Mouse (Mus musculus) G1E (cell line): ENCODE measurements around the gene Srgap3. TPM values are rescaled to one million over a fixed set of nuclear protein-coding genes. Genes with fewer than 3 reads are reported as not detected.

ENCODE experiments used
- ATAC-seq: 2 replicates; pipeline ENCODE4 v1.8.0; 2016; ENCODE audit warnings: mild to moderate bottlenecking; ENCODE audit not compliant: insufficient number of reproducible peaks, poor library complexity, low FRiP score, severe bottlenecking; ENCODE audit errors: extremely low read depth
- DNase-seq: peaks from one replicate; pipeline ENCODE4 v3.0.0; 2012; ENCODE audit warnings: low spot score
- H3K27me3 ChIP-seq: 2 replicates; pipeline ENCODE4 v1.6.1; 2012; ENCODE audit warnings: mild to moderate bottlenecking, low read length, inconsistent platforms; ENCODE audit not compliant: insufficient read depth
- H3K36me3 ChIP-seq: replicated peaks from 2 replicates; pipeline ENCODE3; 2012; ENCODE audit warnings: mild to moderate bottlenecking, inconsistent platforms
- H3K4me1 ChIP-seq: 2 replicates; pipeline ENCODE4 v1.6.1; 2012; ENCODE audit warnings: low read depth, low read length, inconsistent platforms, mixed read lengths; ENCODE audit not compliant: insufficient read depth
- H3K4me3 ChIP-seq: 2 replicates; pipeline ENCODE4 v1.5.1; 2012; ENCODE audit warnings: low read depth, mild to moderate bottlenecking, inconsistent platforms, low read length, moderate library complexity, mixed read lengths
- H3K9me3 ChIP-seq: replicated peaks from 2 replicates; pipeline ENCODE4 v1.6.1; 2012; ENCODE audit warnings: inconsistent platforms
- CTCF ChIP-seq: IDR thresholded peaks from 2 replicates; pipeline ENCODE4 v1.5.1; 2012; ENCODE audit warnings: low read depth, low read length, inconsistent platforms, mixed read lengths
- GATA1 ChIP-seq: IDR thresholded peaks from 2 replicates; pipeline ENCODE4 v1.6.1; 2012; ENCODE audit warnings: borderline replicate concordance, low read length, inconsistent platforms, mixed read lengths
- GATA2 ChIP-seq: IDR thresholded peaks from 2 replicates; pipeline ENCODE4 v1.6.1; 2012; ENCODE audit warnings: low read depth, low read length, inconsistent platforms, borderline replicate concordance
- POLR2AphosphoS5 ChIP-seq: IDR thresholded peaks from 2 replicates; pipeline ENCODE4 v1.6.1; 2012; ENCODE audit warnings: low read depth, low read length, inconsistent platforms; ENCODE audit not compliant: insufficient replicate concordance
- TAL1 ChIP-seq: conservative IDR thresholded peaks from 2 replicates; pipeline ENCODE4 v1.6.1; 2012; ENCODE audit warnings: low read depth, low read length, inconsistent platforms, mixed read lengths
- polyA plus RNA-seq: library from polyadenylated mRNA; stranded (reverse); fragments of >175 nt; gene quantifications from 2 replicates; pipeline ENCODE4 v1.2.3, GENCODE M21; 2012
- total RNA-seq, 2 experiments: library from RNA; stranded (forward) in 1 of 2; stranded (reverse) in 1 of 2; fragments of 200-1000 nt in 1 of 2; fragments of >200 nt in 1 of 2; fragmentation: Nextera tagmentation in 1 of 2; gene quantifications; 2 replicates each; pipeline ENCODE4 v1.2.3; 2014 to 2017

Srgap3 gene
- total RNA-seq (2014; fragmentation: Nextera tagmentation) (not detected in 2 replicates), total RNA-seq (2017) (0.05 and 0.06 TPM in 2 replicates), polyA plus RNA-seq (not detected in 2 replicates)

GRCm38 (mm10) chr6:112946895-112947436, at the start of gene Srgap3:
Gene Srgap3 (minus strand): TSS chr6:112947266.
- Histone ChIP-seq H3K4me3 (no peak within 1 kb of the TSS), H3K27me3 (peaks cover 3% of the 10 kb centered on the region; the same call in 1 of the 2 replicates), H3K36me3 (no peaks in the 10 kb centered on the region), H3K9me3 (peaks cover 11% of the 10 kb centered on the region), H3K4me1 (no peaks in the 10 kb centered on the region)
- TF ChIP-seq POLR2AphosphoS5 (no peak), CTCF (no peak), GATA2 (no peak), TAL1 (no peak), GATA1 (no peak)
- ATAC-seq, result no peak
- DNase-seq, result no peak

DNA sequence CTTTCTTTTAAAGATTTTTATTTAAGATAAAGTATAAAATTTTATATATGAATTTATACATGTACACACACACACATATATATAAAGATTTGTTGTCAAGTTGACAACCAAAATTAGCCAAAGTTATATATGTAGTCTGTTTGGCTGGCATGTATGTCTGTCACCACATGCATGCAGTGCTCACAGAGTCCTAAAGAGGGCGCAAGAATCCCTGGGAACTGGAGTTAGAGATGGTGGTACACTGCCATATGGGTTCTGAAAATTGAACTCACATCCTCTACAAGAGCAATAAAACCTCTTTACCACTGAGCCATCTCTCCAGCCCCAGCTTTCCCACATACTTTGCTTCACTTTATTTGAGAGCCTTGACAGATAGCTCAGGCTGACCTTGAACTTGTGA, 48.6 kb upstream of the Srgap3 start:
- Histone ChIP-seq H3K4me3 (no peak overlapping the region), H3K36me3 (no peaks in the 10 kb centered on the region), H3K9me3 (no peaks in the 10 kb centered on the region), H3K4me1 (no peaks in the 10 kb centered on the region), H3K27me3 (peaks cover 7% of the 10 kb centered on the region; the same call in 1 of the 2 replicates)
- no peak for ATAC-seq
- no peak for DNase-seq
- TF ChIP-seq GATA1 (no peak), CTCF (no peak), TAL1 (no peak), POLR2AphosphoS5 (no peak), GATA2 (no peak)

DNA sequence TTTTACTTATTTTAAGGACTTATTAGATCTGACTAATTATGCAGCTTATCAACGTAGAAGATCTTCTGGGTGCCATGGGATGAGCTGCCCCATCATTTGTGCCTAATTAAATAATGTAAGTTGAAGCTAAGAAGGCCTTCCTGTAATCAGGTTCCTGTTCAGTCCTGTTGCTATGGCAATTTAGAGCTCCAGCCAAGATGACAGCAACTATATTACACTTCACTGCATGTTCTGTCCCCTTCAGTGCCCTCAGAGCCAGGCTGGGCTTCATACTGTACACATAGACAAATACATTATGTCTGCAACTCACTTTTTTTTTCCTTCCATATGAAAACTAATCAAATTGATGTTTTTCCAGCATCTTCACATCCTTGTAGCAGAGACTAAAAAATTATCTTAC, 43.1 kb upstream of the Srgap3 start:
- no peak for ATAC-seq
- Histone ChIP-seq H3K4me1 (no peaks in the 10 kb centered on the region), H3K36me3 (no peaks in the 10 kb centered on the region), H3K9me3 (no peaks in the 10 kb centered on the region), H3K4me3 (no peak overlapping the region), H3K27me3 (peaks cover 9% of the 10 kb centered on the region; the same call in 1 of the 2 replicates)
- no peak for DNase-seq
- no peak for TF ChIP-seq GATA1

GRCm38 (mm10) chr6:112985362-112986314, 38.6 kb upstream of the Srgap3 start:
- Histone ChIP-seq H3K4me3 (no peak overlapping the region), H3K36me3 (no peaks in the 10 kb centered on the region), H3K4me1 (no peaks in the 10 kb centered on the region), H3K9me3 (no peaks in the 10 kb centered on the region), H3K27me3 (peaks cover 2% of the 10 kb centered on the region; the same call in 1 of the 2 replicates)
- ATAC-seq (no peak), DNase-seq (no peak)
- TF ChIP-seq GATA2 (no peak), TAL1 (no peak), POLR2AphosphoS5 (no peak), GATA1 (no peak)

DNA sequence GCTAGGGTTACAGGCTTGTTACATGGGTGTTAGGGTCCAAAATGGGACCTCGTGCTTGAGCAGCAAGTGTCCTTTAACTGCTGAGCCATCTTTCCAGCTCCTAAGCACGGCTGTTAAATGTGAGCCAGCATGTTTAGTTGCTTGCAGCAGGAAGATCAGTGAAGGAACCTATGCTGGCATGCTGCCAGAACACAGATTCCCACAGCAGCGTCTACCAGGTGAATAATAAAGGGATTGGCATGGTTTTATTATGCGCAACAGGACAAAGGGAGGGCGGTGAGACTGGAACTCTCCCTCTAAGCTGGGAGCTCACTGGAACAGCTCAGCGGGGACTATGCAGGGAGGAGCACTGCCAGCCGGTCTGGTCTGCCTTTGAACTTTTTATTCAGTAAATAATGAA, 35.2 kb upstream of the Srgap3 start:
- TF ChIP-seq POLR2AphosphoS5 (no peak), GATA2 (no peak), GATA1 (no peak), TAL1 (no peak), CTCF (no peak)
- H3K4me1 ChIP-seq, result no peaks in the 10 kb centered on the region
- H3K9me3 ChIP-seq, result no peaks in the 10 kb centered on the region
- DNase-seq, result no peak
- no peak for ATAC-seq
- no peaks in the 10 kb centered on the region for H3K36me3 ChIP-seq
- H3K27me3 ChIP-seq, result no peaks in the 10 kb centered on the region; the same call in 1 of the 2 replicates
- H3K4me3 ChIP-seq, result no peak overlapping the region

- H3K9me3 ChIP-seq, result no peaks in the 10 kb centered on the region
- TF ChIP-seq GATA2, result no peak
- no peak for TF ChIP-seq GATA1
- no peak for TF ChIP-seq POLR2AphosphoS5
- TF ChIP-seq CTCF, result no peak
- TF ChIP-seq TAL1, result no peak
- H3K4me3 ChIP-seq, result no peak overlapping the region
- DNase-seq, result no peak
- H3K27me3 ChIP-seq, result no peaks in the 10 kb centered on the region; the same call in 1 of the 2 replicates
- no peaks in the 10 kb centered on the region for H3K36me3 ChIP-seq
- ATAC-seq, result no peak
- no peaks in the 10 kb centered on the region for H3K4me1 ChIP-seq
Observed at GRCm38 (mm10) chr6:112978947-112979346, 31.9 kb upstream of the Srgap3 start.
